ENCODE assay signal across 7 mouse cellular contexts in genomic region chr10:44003551-44004151, GRCm38 (mm10).
DNase-seq lines count a peak whose midpoint lies in the region; ATAC-seq and TF ChIP-seq lines count a peak whose summit lies in the region.

No protein-coding gene starts in this region.

- TF ChIP-seq EP300 in liver, embryonic 14.5 days (IDR thresholded peaks at IDR 0.05; ENCODE audit: low read depth), result no peak

- peaks cover 44% of the 10 kb centered on the region for H3K36me3 ChIP-seq in G1E (replicated peaks)
- H3K36me3 ChIP-seq in liver, embryonic 14.5 days (replicated peaks; ENCODE audit: control insufficient read depth, insufficient read depth, low read depth), result no peaks in the 10 kb centered on the region

- H3K9ac ChIP-seq in liver, embryonic 14.5 days (replicated peaks), result 0 out of 2 replicates have a peak overlapping the region, but pooled peaks have one; percentile 27

- intact Hi-C loops in gastrocnemius, postnatal 14 days (cut with DNase I; ENCODE audit: low total_unique reads), result no loop called here

- ATAC-seq in G1E (ENCODE audit: extremely low read depth, insufficient number of reproducible peaks, low FRiP score, poor library complexity, severe bottlenecking), result no peak
- ATAC-seq in liver, embryonic 14.5 days (ENCODE audit: insufficient read depth), result no peak

- no peak for DNase-seq in G1E (ENCODE audit: low spot score)
- peak; percentile 66 to 74 for DNase-seq in adrenal gland, postnatal 36 days
- peak; percentile 57 for DNase-seq in gastrocnemius, postnatal 14 days
- peak; percentile 88 for DNase-seq in induced T-regulatory cell, adult 2 months (ENCODE audit: low read depth)
- DNase-seq in liver, embryonic 14.5 days (ENCODE audit: low read depth in 3 of 3, low spot score in 3 of 3), result no peak
- peak; percentile 86 for DNase-seq in naive thymus-derived CD4-positive, alpha-beta T cell, adult 2 months (ENCODE audit: low read depth)
- DNase-seq in testis, postnatal 10 days (ENCODE audit: low spot score), result peak; percentile 62

- TF ChIP-seq CTCF in G1E (IDR thresholded peaks at IDR 0.05; ENCODE audit: low read depth, low read length), result no peak
- peak; percentile 31; the same call in 1 of the 2 replicates for TF ChIP-seq CTCF in liver, embryonic 14.5 days (IDR thresholded peaks at IDR 0.05; ENCODE audit: low read depth)

- H3K4me3 ChIP-seq in G1E (ENCODE audit: low read depth, low read length), result peak overlapping the region; percentile 23; the same call in 1 of the 2 replicates
- H3K4me3 ChIP-seq in liver, embryonic 14.5 days (ENCODE audit: insufficient read depth in 1 of 2, low read depth in 2 of 2, low read length in 2 of 2), result peak overlapping the region; percentile 53 to 66

- no peaks in the 10 kb centered on the region for H3K27me3 ChIP-seq in G1E (ENCODE audit: insufficient read depth, low read length)
- peaks cover 58% of the 10 kb centered on the region for H3K27me3 ChIP-seq in liver, embryonic 14.5 days (ENCODE audit: control insufficient read depth, insufficient read depth, low read length)

- WGBS in liver, embryonic 14.5 days (ENCODE audit: insufficient replicate concordance), result 1% methylated on average over 67 of the region's 68 CpGs

- peak overlapping the region; percentile 62 for H3K4me2 ChIP-seq in liver, embryonic 14.5 days (ENCODE audit: low read depth)

- peaks cover 17% of the 10 kb centered on the region for H3K9me3 ChIP-seq in G1E (replicated peaks)
- no peaks in the 10 kb centered on the region for H3K9me3 ChIP-seq in liver, embryonic 14.5 days (ENCODE audit: control insufficient read depth, low read length)

- peaks cover 30% of the 10 kb centered on the region for H3K4me1 ChIP-seq in G1E (ENCODE audit: insufficient read depth, low read depth, low read length)
- H3K4me1 ChIP-seq in liver, embryonic 14.5 days (replicated peaks; ENCODE audit: control insufficient read depth in 2 of 2, insufficient read depth in 2 of 2, low read length in 1 of 2), result peaks cover 0 to 9% of the 10 kb centered on the region in 2 experiments; a peak in 2 of 4 replicates

- H3K27ac ChIP-seq in liver, embryonic 14.5 days, result no peak overlapping the region

Comparison
In these comparisons a context has a peak if more than half of its experiments do, and no peak if none do; other contexts are left out.
1. DNase-seq: peak in adrenal gland, postnatal 36 days (2 of 2), gastrocnemius, postnatal 14 days (single experiment), induced T-regulatory cell, adult 2 months (single experiment), naive thymus-derived CD4-positive, alpha-beta T cell, adult 2 months (single experiment) and testis, postnatal 10 days (single experiment); none in G1E (single experiment) and liver, embryonic 14.5 days (0 of 3).